Mouse (Mus musculus) C3H10T1/2 (cell line): ENCODE results near the gene Vmn2r73. TPM values are rescaled to one million over a fixed set of nuclear protein-coding genes. Genes with fewer than 3 reads are reported as not detected.

Experiments used
- polyA plus RNA-seq, 2 experiments: library from polyadenylated mRNA; unstranded; fragments of >200 nt; fragmentation: generic; extraction: Trizol; gene quantifications; one replicate each; pipeline ENCODE4 v1.2.1; 2012; ENCODE audit warnings: missing spikeins in 2 of 2

Gene Vmn2r73
- not detected for polyA plus RNA-seq

DNA sequence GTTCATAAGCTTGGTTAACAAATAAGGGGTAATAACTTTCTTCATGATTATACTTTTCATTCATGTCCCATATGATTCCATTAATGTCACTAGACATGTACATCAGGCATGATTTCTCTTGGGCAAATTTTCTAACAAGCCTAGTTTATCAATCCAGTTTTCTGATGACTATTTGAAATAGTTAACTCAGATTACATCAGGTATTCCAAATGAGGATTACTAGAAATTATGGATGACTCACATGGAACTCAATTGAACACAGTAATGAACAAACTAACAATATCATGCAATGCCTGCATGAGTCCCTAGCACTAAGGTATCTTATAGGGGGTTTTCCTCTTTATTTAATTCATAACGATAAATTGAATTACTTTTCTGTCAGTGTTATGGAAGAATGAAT is at the start of gene Vmn2r73:
Gene Vmn2r73, minus strand, starts transcription at position 101 of the 400 bp plus-strand sequence.

Other genes starting within 250 kb of the Vmn2r73 start
- gene Vmn2r72, start 121.2 kb downstream of the Vmn2r73 start, polyA plus RNA-seq: not detected
- not detected for gene Vmn2r74, start 85.4 kb upstream of the Vmn2r73 start, polyA plus RNA-seq